Mouse (Mus musculus) ES-E14 (cell line): ENCODE results near the gene Vps35l. TPM values are rescaled to one million over a fixed set of nuclear protein-coding genes. Genes with fewer than 3 reads are reported as not detected.

Source experiments
- DNase-seq: peaks from one replicate; pipeline ENCODE4 v3.0.0-alpha.2; 2013; ENCODE audit warnings: low read depth, low spot score
- H3K27ac ChIP-seq: 2 replicates; pipeline ENCODE4 v1.5.1; 2012; ENCODE audit warnings: low read depth, mild to moderate bottlenecking, low read length, moderate library complexity, mixed read lengths; ENCODE audit not compliant: poor library complexity, insufficient read depth, severe bottlenecking
- H3K36me3 ChIP-seq: 2 replicates; pipeline ENCODE4 v1.6.1; 2012; ENCODE audit warnings: mild to moderate bottlenecking, low read length, moderate library complexity, mixed read lengths; ENCODE audit not compliant: control insufficient read depth, poor library complexity, insufficient read depth, severe bottlenecking
- H3K4me1 ChIP-seq, 2 experiments: fragments of 150-350 bp in 1 of 2; sonication (generic) in 1 of 2; 2 replicates each; pipeline ENCODE4 v1.6.1; 2012; ENCODE audit warnings: low read length in 2 of 2, mild to moderate bottlenecking in 1 of 2, mixed read lengths in 1 of 2; ENCODE audit not compliant: control insufficient read depth in 2 of 2, insufficient read depth in 2 of 2, poor library complexity in 1 of 2
- H3K4me3 ChIP-seq, 2 experiments: fragments of 150-350 bp in 1 of 2; sonication (generic) in 1 of 2; 2 replicates each; pipeline ENCODE4 v1.5.1; 2012; ENCODE audit warnings: low read length in 2 of 2, low read depth in 1 of 2, mild to moderate bottlenecking in 1 of 2, mixed read lengths in 1 of 2; ENCODE audit not compliant: insufficient read depth in 1 of 2, poor library complexity in 1 of 2, severe bottlenecking in 1 of 2
- H3K9ac ChIP-seq: 2 replicates; pipeline ENCODE4 v1.6.1; 2012; ENCODE audit warnings: low read depth, mild to moderate bottlenecking, low read length, mixed read lengths; ENCODE audit not compliant: poor library complexity, insufficient read depth, severe bottlenecking
- H3K9me3 ChIP-seq: fragments of 150-350 bp; sonication (generic); 2 replicates; pipeline ENCODE4 v1.6.1; 2012; ENCODE audit warnings: low read depth, mild to moderate bottlenecking, low read length; ENCODE audit not compliant: control insufficient read depth, insufficient read depth
- CHD2 ChIP-seq: IDR thresholded peaks from 2 replicates; pipeline ENCODE4 v1.6.1; 2014; ENCODE audit warnings: mild to moderate bottlenecking, low read depth, low read length, inconsistent platforms
- HCFC1 ChIP-seq: IDR thresholded peaks from 2 replicates; pipeline ENCODE4 v1.6.1; 2012; ENCODE audit warnings: low read length, inconsistent platforms, borderline replicate concordance; ENCODE audit not compliant: insufficient read depth
- MAFK ChIP-seq: IDR thresholded peaks from 2 replicates; pipeline ENCODE4 v1.6.1; 2014; ENCODE audit warnings: mild to moderate bottlenecking, low read depth, low read length, inconsistent platforms; ENCODE audit not compliant: insufficient read depth
- ZC3H11A ChIP-seq: IDR thresholded peaks from 2 replicates; pipeline ENCODE4 v1.6.1; 2012; ENCODE audit warnings: low read depth, mild to moderate bottlenecking, inconsistent platforms, low read length, borderline replicate concordance
- ZNF384 ChIP-seq: IDR thresholded peaks from 2 replicates; pipeline ENCODE4 v1.6.1; 2012; ENCODE audit warnings: low read depth, low read length, inconsistent platforms
- in situ Hi-C, 2 experiments: fragments of 600-800 bp; cut with MboI; formaldehyde crosslinking; loops; one replicate each; pipeline ENCODE4 v1.15.1; 2025; ENCODE audit warnings: low sequenced_read_pairs in 2 of 2, inconsistent platforms in 1 of 2; ENCODE audit not compliant: unreplicated experiment in 2 of 2
- total RNA-seq: library from RNA; depleted of rRNA; stranded (reverse); fragments of 300-350 nt; gene quantifications from 2 replicates; pipeline ENCODE4 v1.2.3, GENCODE M21; 2012

The Vps35l gene
- total RNA-seq, 1 experiment = 36.8 TPM

GRCm38 (mm10) chr7:118849543-118850250, 109.7 kb downstream of the Vps35l start:
- Histone ChIP-seq H3K9me3 (no peaks in the 10 kb centered on the region), H3K4me3 (peak overlapping the region in 1 of 2 experiments; percentile 31; a peak in 1 of 4 replicates), H3K27ac (peak overlapping the region; percentile 56; the same call in 1 of the 2 replicates), H3K36me3 (peaks cover 75% of the 10 kb centered on the region), H3K9ac (0 out of 2 replicates have a peak overlapping the region, but pooled peaks have one; percentile 7), H3K4me1 (peaks cover 15 to 42% of the 10 kb centered on the region in 2 experiments; a peak in 3 of 4 replicates)
- in situ Hi-C loops = no loop called here
- no peak for DNase-seq
- TF ChIP-seq HCFC1 = no peak
- no peak for TF ChIP-seq MAFK
- no peak for TF ChIP-seq CHD2
- TF ChIP-seq ZC3H11A = no peak
- TF ChIP-seq ZNF384 = no peak

GRCm38 (mm10) chr7:118850676-118851290, 110.8 kb downstream of the Vps35l start:
- TF ChIP-seq ZC3H11A (no peak), ZNF384 (no peak), CHD2 (no peak), MAFK (no peak), HCFC1 (no peak)
- no peak overlapping the region for H3K4me3 ChIP-seq
- 0 out of 2 replicates have a peak overlapping the region, but pooled peaks have one; percentile 1 for H3K9ac ChIP-seq
- no peak for DNase-seq
- peak overlapping the region; percentile 15; the same call in 1 of the 2 replicates for H3K27ac ChIP-seq
- in situ Hi-C loops = no loop called here
- peaks cover 66% of the 10 kb centered on the region for H3K36me3 ChIP-seq
- no peaks in the 10 kb centered on the region for H3K9me3 ChIP-seq
- peaks cover 15 to 42% of the 10 kb centered on the region in 2 experiments; a peak in 3 of 4 replicates for H3K4me1 ChIP-seq

- no peak overlapping the region for H3K4me3 ChIP-seq
- H3K36me3 ChIP-seq = peaks cover 58% of the 10 kb centered on the region
- in situ Hi-C loops = no loop called here
- no peak overlapping the region; the same call in 1 of the 2 replicates for H3K27ac ChIP-seq
- no peak for TF ChIP-seq CHD2
- no peak for TF ChIP-seq MAFK
- no peak for TF ChIP-seq ZC3H11A
- TF ChIP-seq HCFC1 = no peak
- TF ChIP-seq ZNF384 = no peak
- H3K4me1 ChIP-seq = peaks cover 15 to 44% of the 10 kb centered on the region in 2 experiments; a peak in 3 of 4 replicates
- 0 out of 2 replicates have a peak overlapping the region, but pooled peaks have one; percentile 16 for H3K9ac ChIP-seq
- H3K9me3 ChIP-seq = no peaks in the 10 kb centered on the region
- DNase-seq = no peak
These were observed 111.5 kb downstream of the Vps35l start for GRCm38 (mm10) chr7:118851571-118851970.

- DNase-seq = no peak
- no peaks in the 10 kb centered on the region for H3K9me3 ChIP-seq
- H3K36me3 ChIP-seq = peaks cover 50% of the 10 kb centered on the region
- no peak overlapping the region for H3K9ac ChIP-seq
- no peak overlapping the region for H3K4me3 ChIP-seq
- H3K4me1 ChIP-seq = peaks cover 15 to 40% of the 10 kb centered on the region in 2 experiments; a peak in 3 of 4 replicates
- no peak overlapping the region for H3K27ac ChIP-seq
- in situ Hi-C loops = no loop called here
- TF ChIP-seq HCFC1 (no peak), ZNF384 (no peak)
These were observed 112.6 kb downstream of the Vps35l start for GRCm38 (mm10) chr7:118852611-118853010.
